Mouse (Mus musculus): ENCODE measurements around the gene Fahd1.

DNA sequence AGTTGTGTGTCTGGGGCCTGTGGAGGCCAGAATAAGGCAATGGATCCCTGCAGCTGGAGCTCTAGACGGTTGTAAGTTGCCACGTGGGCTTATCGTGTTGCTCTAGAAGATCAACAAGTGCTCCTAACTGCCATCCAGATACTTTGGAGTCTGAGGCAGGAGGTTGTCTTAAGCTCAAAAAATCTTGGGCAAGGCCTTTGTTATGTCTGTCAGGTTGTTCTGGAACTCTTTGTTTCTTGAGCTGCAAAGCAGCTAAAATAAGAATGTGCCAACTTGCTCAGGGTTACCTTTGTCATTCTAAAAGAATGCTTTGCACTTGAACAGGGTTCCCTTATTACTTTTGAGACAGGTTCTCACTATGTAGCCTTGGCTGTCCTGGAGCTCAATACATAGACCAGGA lies 39.0 kb downstream of the Fahd1 start:
- TF ChIP-seq CTCF (IDR thresholded peaks at IDR 0.05; ENCODE audit: insufficient read depth, low read length) (no peak), POLR2A (IDR thresholded peaks at IDR 0.05; ENCODE audit: borderline replicate concordance, extremely low read depth, low read depth, low read length) (no peak)

All from lung, adult 2 months (tissue).